Mouse (Mus musculus): ENCODE measurements around the gene St3gal4. TPM values are rescaled to one million over a fixed set of nuclear protein-coding genes. Genes with fewer than 3 reads are reported as not detected.

St3gal4 gene
- total and polyA plus RNA-seq, 3 experiments = 11.9 to 29.5 (median 26.1) TPM

GRCm38 (mm10) chr9:34997880-34998865 lies 120.9 kb downstream of the St3gal4 start:
- peak in 1 of 2 experiments; percentile 36 for DNase-seq
- H3K27ac ChIP-seq = peak overlapping the region; percentile 80

More at GRCm38 (mm10) chr9:34997880-34998865, 120.9 kb downstream of the St3gal4 start:
- H3K36me3 ChIP-seq (ENCODE audit: control insufficient read depth, insufficient read depth, low read length) = no peaks in the 10 kb centered on the region; the same call in 1 of the 2 replicates
- no peaks in the 10 kb centered on the region for H3K27me3 ChIP-seq (ENCODE audit: control insufficient read depth, insufficient read depth, low read length)
- WGBS = 34% methylated on average over 9 of the region's 9 CpGs
- H3K4me1 ChIP-seq (ENCODE audit: control insufficient read depth, insufficient read depth, low read length) = peaks cover 19% of the 10 kb centered on the region
- no peak overlapping the region for H3K9ac ChIP-seq (ENCODE audit: low read depth, low read length)
- intact Hi-C loops (cut with DNase I) = no loop called here
- no peak overlapping the region for H3K4me3 ChIP-seq
- H3K79me2 ChIP-seq (replicated peaks; ENCODE audit: control insufficient read depth, insufficient read depth, low read length) = no peaks in the 10 kb centered on the region
- TF ChIP-seq POLR2A (IDR thresholded peaks at IDR 0.05; ENCODE audit: insufficient read depth, low read depth, low read length) (0 out of 2 replicates have a peak, but pooled peaks have one; percentile 15), CTCF (IDR thresholded peaks at IDR 0.05) (0 out of 2 replicates have a peak, but pooled peaks have one; percentile 6), EP300 (IDR thresholded peaks at IDR 0.05; ENCODE audit: insufficient read depth, low read depth, low read length) (no peak)

Other genes starting within 250 kb of the St3gal4 start
- gene Dcps, start 56.8 kb upstream of the St3gal4 start, total RNA-seq (2021) = 10 to 100 TPM; 14.4 to 15.1 TPM
- gene Dcps, start 56.8 kb upstream of the St3gal4 start, polyA plus RNA-seq (2012; rRNA removed) = 21.3 and 25.5 TPM in 2 replicates
- gene Srpr, start 80.9 kb upstream of the St3gal4 start, total RNA-seq (2021) = 10 to 100 TPM; 82.4 to 96.3 TPM
- 67.6 and 105 TPM in 2 replicates for gene Srpr, start 80.9 kb upstream of the St3gal4 start, polyA plus RNA-seq (2012; rRNA removed)
- 1 to 10 TPM; 4.9 to 6.5 TPM for gene Tirap, start 81.0 kb upstream of the St3gal4 start, total RNA-seq (2021)
- gene Tirap, start 81.0 kb upstream of the St3gal4 start, polyA plus RNA-seq (2012; rRNA removed) = 9.5 and 11.0 TPM in 2 replicates
- 10 to 100 TPM; 70.4 to 75.6 TPM for gene Foxred1, start 91.8 kb upstream of the St3gal4 start, total RNA-seq (2021)
- gene Foxred1, start 91.8 kb upstream of the St3gal4 start, polyA plus RNA-seq (2012; rRNA removed) = 56.8 and 100 TPM in 2 replicates
- 10 to 100 TPM; 15.2 to 15.9 TPM for gene Fam118b, start 148.5 kb upstream of the St3gal4 start, total RNA-seq (2021)
- gene Fam118b, start 148.5 kb upstream of the St3gal4 start, polyA plus RNA-seq (2012; rRNA removed) = 13.8 and 17.3 TPM in 2 replicates
- 10 to 100 TPM; 12.2 to 12.7 TPM for gene Rpusd4, start 148.6 kb upstream of the St3gal4 start, total RNA-seq (2021)
- 10.9 and 12.0 TPM in 2 replicates for gene Rpusd4, start 148.6 kb upstream of the St3gal4 start, polyA plus RNA-seq (2012; rRNA removed)

All from heart, adult 2 months (tissue).